Mouse (Mus musculus): ENCODE results near the gene Irf2bp2.

Gene Irf2bp2

GRCm38 (mm10) chr8:126566446-126567062, 27.2 kb downstream of the Irf2bp2 start:
- DNase-seq (ENCODE audit: low spot score) = peak; percentile 75

DNA sequence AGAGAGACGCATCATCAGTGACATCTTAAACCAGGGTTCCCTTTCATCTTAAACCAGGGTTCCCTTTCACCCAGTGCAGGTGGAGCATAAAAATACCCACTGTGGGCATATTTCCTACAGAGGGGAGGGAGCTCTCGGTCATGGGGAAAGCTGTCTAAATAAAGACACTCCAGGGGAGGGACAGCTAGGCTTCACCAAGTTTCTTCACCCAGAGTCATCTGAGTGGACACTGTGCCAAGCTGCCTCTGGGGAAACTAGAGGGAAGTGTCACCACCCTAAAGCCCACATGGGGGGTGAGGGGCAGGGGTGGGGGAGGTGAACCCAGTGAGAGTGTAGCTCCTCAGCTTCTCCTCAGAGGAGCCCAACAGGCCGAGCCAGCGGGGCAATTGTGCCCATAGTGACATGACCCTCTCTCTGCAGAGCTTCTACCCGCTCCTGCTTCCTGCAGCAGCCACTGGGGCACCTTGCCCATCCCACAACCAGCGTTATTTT, 27.8 kb downstream of the Irf2bp2 start:
- no peak for DNase-seq (ENCODE audit: low spot score)

GRCm38 (mm10) chr8:126565231-126565781, 28.5 kb downstream of the Irf2bp2 start:
- no peak for DNase-seq (ENCODE audit: low spot score)

DNA sequence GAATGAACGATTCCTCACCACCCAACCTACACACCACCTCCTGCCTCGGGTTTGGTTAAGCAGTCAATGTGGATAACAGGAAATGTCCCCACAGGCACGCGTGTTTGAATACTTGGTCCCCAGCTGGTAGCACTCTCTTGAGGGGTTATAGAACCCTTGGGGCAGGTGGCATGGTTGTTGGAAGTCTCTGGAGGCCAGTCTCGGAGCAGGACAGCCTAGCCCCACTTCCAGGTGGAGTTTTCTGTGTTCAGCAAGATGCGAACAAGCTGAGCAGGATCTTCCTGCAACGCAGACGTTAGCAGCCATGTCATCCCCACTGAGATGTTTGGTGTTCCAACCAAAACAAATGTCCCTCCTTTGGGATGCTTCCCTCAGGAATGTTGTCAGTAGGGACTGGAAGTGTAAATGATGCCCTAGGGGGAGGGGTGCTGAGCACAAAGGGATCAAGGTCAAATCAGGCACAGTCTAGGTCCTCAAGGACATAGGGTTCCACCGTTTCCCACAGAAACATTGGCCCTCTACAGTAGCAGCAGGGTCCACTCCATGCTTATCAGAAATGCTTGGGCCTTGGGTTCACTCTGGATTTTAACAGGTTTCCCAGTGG, 29.1 kb downstream of the Irf2bp2 start:
- DNase-seq (ENCODE audit: low spot score) = no peak

DNA sequence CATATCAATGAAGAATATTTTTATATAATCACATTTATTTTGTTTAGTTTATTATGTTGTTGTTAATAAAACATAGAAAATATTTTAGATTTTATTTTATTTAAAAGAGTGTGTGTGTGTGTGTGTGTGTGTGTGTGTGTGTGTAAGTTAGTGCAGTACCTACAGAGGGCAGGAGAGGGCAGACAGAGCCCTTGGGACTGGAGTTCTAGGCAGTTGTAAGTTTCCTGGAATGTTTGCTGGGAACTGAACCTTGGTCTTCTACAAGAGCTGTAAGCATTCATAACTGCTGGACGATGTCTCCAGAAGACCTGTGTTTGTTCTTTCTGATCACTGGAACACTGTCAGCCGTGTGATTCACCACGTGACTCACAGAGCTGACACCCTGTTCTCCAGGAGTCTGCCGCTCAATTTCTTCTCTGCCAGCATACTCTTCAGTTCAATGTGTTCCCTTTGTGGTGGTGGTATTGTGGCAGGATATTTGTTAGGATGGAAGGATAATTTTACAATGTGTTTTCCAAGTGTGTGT, 32.4 kb downstream of the Irf2bp2 start:
- DNase-seq (ENCODE audit: low spot score) = no peak

DNA sequence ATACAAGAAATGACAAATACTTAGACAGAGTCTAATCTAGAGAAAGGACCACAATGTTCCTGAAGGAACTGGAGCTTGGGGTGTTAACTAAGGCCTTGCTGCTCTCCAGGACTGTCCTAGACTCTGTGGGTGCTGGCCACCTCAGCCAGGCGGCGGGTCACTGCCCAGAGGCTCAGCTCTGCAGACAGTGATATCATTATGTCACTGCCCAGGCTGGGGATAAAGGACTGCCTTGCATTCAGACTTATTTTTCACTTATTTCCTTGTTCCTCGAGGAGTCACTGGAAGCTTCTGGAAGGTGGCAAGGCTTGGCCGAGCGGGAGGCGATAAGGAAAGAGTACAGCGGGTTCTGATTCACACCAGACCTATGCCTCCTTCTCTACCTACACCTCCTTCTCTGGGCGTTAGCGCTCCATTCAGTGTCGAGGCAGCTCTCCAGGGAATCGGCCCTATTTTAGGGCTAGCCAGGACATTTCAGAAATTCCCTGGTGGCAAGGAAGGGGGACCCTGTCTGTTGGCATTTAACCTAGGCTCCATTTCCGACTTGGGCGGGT, 35.3 kb downstream of the Irf2bp2 start:
- no peak for DNase-seq (ENCODE audit: low spot score)

- peak; percentile 47 for DNase-seq (ENCODE audit: low spot score)
Measured at GRCm38 (mm10) chr8:126557403-126557802, 36.4 kb downstream of the Irf2bp2 start.

- DNase-seq (ENCODE audit: low spot score) = no peak
Measured at GRCm38 (mm10) chr8:126556691-126557090, 37.1 kb downstream of the Irf2bp2 start.

DNA sequence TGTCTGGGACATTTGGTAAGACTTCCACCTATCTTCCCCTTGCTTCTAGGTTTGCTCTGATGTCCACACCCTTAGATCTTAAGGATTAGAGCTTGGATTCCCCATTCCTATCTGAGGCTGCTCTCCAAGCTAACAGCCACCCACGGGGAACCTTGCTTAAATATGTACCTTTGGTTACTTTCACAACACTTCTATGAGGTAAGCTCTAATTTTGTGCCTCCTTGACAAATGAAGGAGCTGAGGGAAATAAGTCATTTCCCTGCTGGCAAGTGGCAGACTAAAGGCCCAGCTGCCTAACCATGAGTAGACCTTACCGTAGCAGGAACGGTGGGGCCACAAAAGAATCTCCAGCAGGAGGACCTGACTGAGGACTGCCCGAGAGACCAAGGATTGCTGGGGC, 39.0 kb downstream of the Irf2bp2 start:
- DNase-seq (ENCODE audit: low spot score) = no peak

DNA sequence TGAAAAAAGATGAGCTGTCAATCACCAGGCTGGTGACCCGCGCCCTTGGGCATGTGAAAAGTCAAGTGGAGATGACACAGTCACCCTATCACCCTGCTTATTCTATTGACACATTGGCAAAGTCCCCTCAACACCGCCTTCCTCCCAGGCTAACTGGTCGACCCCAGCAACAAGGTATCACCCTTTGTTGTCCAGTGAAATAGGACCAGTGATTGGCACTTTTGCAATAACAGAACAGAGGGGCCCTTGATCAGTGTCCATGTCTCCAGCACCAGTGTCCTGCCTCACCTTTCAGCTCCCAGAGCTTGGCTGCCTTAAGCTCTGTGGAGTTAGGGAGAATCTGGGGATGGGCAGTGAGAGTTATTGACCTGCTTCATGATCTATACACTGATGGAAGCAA, 41.9 kb downstream of the Irf2bp2 start:
- DNase-seq (ENCODE audit: low spot score) = no peak

DNA sequence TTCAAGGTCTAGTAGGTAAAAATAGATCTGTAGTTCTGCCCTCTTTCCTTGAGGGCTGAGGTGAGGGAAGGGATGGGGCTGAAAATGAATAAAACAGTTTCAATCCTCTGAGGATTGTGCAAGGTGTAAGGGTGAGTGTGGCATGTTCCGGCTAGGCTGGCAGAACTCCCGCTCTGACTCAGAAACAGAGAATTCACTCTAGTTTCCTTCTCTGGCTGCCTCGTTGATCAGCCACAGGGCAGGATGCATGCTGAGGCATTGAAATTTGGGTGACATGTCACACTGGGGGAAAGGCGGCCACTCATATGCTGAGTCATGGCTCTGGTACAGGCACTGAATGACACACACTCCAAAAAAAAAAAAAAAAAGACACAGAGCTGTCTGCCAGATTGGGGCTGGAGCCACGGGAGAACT, 42.8 kb downstream of the Irf2bp2 start:
- no peak for DNase-seq (ENCODE audit: low spot score)

GRCm38 (mm10) chr8:126547841-126548240, 45.9 kb downstream of the Irf2bp2 start:
- DNase-seq (ENCODE audit: low spot score) = no peak

- DNase-seq (ENCODE audit: low spot score) = no peak
Measured at GRCm38 (mm10) chr8:126547361-126547760, 46.4 kb downstream of the Irf2bp2 start.

DNA sequence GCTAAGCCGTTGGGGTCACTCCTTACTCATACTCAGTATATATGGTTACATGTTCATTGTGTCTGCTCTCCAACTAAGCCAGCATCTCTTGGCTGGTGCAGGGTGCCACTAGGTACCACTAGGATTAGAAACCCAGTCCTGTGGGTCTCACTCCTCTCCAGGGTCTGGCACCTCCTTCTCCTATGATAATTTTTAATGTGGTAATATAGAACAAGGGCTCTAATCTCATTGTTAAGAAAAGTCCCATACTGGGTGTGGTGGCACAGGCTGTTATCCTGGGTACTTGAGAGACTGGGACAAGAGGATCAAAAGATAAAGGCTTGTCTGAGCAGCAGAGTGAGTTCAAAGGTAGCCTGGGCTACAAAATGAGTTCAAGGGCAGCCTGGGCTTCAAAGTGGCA, 47.3 kb downstream of the Irf2bp2 start:
- no peak for DNase-seq (ENCODE audit: low spot score)

GRCm38 (mm10) chr8:126543407-126543806, 50.4 kb downstream of the Irf2bp2 start:
- no peak for DNase-seq (ENCODE audit: low spot score)

DNA sequence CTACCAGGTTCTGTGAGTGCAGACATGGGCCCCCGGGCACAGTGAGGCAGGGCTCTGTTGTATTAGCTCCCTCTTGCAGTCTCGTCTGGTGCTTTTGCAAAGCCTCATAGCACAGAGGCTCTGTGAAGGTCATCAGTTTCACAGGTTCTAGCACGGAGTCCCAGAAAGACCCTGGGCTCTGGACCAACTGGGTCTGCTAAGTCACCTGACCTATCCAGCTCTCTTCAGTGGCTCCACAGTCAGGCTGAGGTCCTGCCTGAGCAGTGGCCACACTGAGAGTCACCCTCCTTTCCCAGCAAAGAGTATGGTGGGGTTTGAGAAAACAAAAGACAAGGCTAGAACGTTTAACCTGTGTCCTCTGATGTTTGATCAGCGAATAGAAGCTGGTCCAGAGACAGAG, 51.0 kb downstream of the Irf2bp2 start:
- DNase-seq (ENCODE audit: low spot score) = no peak

GRCm38 (mm10) chr8:126542090-126542689, 51.6 kb downstream of the Irf2bp2 start:
- DNase-seq (ENCODE audit: low spot score) = no peak

DNA sequence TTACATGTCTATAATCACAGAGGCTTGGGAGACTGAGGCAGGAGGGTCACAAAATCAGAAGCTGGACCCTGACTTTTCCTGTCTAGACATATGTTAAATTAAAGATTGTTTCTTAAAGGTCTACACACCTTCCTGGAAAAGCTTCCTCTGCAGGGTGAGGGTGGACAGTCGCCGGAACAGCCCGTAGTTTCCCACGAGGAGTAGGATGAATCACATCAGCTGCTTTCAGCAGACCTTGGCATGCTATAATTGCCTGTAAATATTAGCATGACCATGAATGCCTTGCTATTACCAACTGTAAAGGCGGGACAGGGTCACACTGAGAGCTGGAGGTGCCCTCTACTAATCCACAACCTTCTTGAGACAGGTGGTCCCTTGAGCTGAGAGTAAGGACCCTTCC, 53.5 kb downstream of the Irf2bp2 start:
- no peak for DNase-seq (ENCODE audit: low spot score)

DNA sequence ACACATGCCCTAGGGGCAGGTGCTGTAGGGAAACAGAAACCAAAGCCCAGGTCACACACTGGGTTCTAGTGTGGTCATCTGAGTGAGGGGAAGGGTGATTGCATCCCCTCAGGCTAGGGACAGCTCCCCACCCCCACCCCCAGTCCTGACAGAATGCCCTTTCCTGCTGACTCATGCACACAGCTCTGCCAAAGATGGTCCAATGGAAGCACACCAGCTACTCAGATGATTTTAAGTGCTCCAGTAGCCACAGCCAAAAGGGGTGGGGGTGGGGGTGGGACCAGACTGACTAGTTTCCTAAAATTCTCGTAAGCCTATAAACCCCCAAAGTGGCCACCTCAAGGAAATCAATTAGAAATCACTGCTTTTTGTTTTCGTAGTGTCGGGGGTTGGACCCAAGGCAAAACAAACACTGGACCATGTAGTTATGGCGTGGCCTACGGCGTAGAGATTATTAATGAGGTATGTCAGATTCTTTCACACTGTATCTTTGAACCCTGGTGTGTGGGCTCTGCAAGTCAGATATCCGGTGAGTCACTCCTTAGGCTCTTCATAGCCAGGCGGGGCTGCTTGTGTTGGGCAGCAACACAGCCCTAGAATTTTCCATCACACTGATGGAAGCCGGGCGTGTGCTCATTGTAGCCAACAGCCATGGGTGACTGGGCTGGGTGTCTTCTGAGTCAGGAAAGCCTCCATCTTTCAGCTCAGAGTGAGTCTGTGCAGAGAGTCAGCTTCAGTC, 54.3 kb downstream of the Irf2bp2 start:
- peak; percentile 38 for DNase-seq (ENCODE audit: low spot score)

DNA sequence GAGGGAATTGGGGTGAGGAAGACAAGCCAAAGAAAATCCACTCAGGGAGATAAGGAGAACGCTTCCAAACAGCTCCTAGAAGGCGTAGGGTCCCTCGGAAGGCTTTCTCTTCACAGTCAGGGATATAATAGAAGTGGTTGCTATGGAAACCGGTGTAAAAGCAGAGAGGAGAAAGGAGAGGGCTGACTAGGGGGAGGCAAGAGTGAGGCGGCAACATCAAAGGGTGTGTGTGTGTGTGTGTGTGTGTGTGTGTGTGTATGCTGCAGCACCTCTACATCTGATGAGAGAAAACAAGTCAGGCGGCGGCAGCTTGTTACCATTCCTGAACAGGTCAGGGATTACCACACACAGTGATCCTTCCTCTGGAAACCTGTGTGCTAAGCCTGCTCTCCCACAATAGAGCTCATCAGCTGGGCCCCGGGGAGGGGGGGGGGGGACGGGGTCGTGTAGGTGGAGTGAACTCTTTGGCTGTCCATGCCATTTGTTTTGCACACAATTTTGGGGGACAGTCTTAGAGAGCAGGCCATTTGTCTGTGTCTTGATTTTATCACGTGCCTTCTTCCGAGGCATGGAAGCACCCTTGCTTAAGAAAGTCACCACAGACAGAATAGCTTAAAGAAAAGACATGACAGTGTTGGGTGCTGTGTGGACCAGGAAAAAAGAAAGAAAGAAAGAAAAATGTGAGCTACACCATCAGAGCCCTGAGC, 55.0 kb downstream of the Irf2bp2 start:
- DNase-seq (ENCODE audit: low spot score) = peak; percentile 89
